Mouse (Mus musculus): ENCODE measurements around the gene Olfr1506.
"Not testable (repeated sequence)": the region's sequence is repeated elsewhere in the genome, so short reads cannot be mapped to it uniquely, and the experiment has no call there.

Olfr1506 gene

GRCm38 (mm10) chr2:90224393-90224792, at the start of gene Olfr1506:
Gene Olfr1506 (minus strand): TSS chr2:90224493.
- not testable (repeated sequence) for DNase-seq

DNA sequence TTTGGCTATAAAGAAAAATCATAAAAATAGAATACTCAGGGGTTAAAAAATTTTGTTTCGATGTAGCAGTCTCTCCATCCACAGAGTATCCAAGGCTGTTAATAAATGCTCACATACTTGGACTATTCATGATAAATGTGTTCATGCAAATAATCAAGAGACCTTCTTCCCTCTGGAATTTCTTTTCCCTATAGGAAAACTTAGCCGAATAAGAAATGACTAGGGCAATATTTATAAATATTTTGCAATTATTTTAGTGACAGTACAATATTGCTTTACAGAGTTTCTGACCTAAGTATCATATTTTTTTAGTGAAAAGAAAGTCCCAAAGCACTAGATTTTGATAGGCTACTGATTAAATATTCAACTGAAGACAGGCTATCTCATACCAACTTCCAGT, 46.6 kb upstream of the Olfr1506 start, which contains the start of gene Olfr1271:
Gene Olfr1271 (minus strand): TSS at position 101 of the 400 bp plus-strand sequence.
- no peak for DNase-seq

- DNase-seq = no peak
These were observed 33.2 kb upstream of the Olfr1506 start, which contains the start of gene Olfr142 for GRCm38 (mm10) chr2:90257492-90257891. Gene Olfr142 (minus strand): TSS chr2:90257592.

DNA sequence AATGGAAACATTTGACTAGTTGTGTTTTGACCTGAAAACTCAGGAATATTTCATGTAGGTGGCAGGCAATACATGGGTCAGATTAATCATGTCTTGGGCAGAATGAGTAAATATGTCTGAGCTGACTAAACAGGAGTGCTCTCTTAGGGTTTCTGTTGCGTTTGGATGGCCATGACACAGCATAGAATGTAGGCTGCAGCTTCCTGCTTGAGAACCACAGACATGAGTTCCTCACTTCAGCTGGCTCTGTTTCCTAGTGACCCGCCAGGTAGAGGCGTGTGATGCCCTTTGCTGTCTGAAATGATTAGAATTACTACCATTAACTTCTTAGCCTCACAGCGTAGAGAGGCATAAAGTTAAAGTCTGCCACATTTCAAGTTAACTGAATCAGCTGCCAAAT, 24.7 kb downstream of the Olfr1506 start:
- not testable (repeated sequence) for DNase-seq

GRCm38 (mm10) chr2:90195285-90195684, 29.0 kb downstream of the Olfr1506 start:
- DNase-seq = not testable (repeated sequence)

- not testable (repeated sequence) for DNase-seq
These were observed 29.5 kb downstream of the Olfr1506 start for GRCm38 (mm10) chr2:90194750-90195149.

- DNase-seq = not testable (repeated sequence)
These were observed 37.2 kb downstream of the Olfr1506 start for GRCm38 (mm10) chr2:90187082-90187481.

GRCm38 (mm10) chr2:90186082-90186481, 38.2 kb downstream of the Olfr1506 start:
- DNase-seq = not testable (repeated sequence)
